Mouse (Mus musculus) right cerebral cortex, adult 18-20 months (tissue): ENCODE results near the gene Fam193b.

Experiments used
- DNase-seq: peaks from one replicate; pipeline ENCODE4 v3.0.0; 2022; ENCODE audit warnings: mixed read lengths

The Fam193b gene

GRCm38 (mm10) chr13:55494883-55495621 lies 75.9 kb downstream of the Fam193b start:
- no peak for DNase-seq

- DNase-seq, result no peak
Measured at GRCm38 (mm10) chr13:55494257-55494656, 76.7 kb downstream of the Fam193b start.
